Mouse (Mus musculus) ES-Bruce4 (cell line): Measurements from ENCODE around the gene Arhgap15.

ENCODE experiments used
- CTCF ChIP-seq: IDR thresholded peaks from one replicate; pipeline ENCODE4 v1.8.1; 2011; ENCODE audit warnings: low read depth, low read length
- EP300 ChIP-seq: IDR thresholded peaks from 2 replicates; pipeline ENCODE4 v1.6.1; 2011; ENCODE audit warnings: low read depth, low read length; ENCODE audit not compliant: insufficient read depth
- POLR2A ChIP-seq: IDR thresholded peaks from one replicate; pipeline ENCODE4 v1.8.1; 2011; ENCODE audit warnings: low read length; ENCODE audit not compliant: insufficient read depth

- TF ChIP-seq CTCF (no peak), EP300 (no peak), POLR2A (no peak)
These were observed 311.7 kb downstream of the Arhgap15 start for GRCm38 (mm10) chr2:44060306-44060705.
